Mouse (Mus musculus) megakaryocyte progenitor cell, adult 5-6 weeks (primary cell): Measurements from ENCODE around the gene Cdh16. TPM values are rescaled to one million over a fixed set of nuclear protein-coding genes. Genes with fewer than 3 reads are reported as not detected.

ENCODE experiments used
- ATAC-seq: replicated peaks from 2 replicates; pipeline ENCODE4 v1.8.0; 2016; ENCODE audit warnings: mild to moderate bottlenecking, moderate TSS enrichment, inconsistent platforms; ENCODE audit not compliant: poor library complexity
- total RNA-seq, 2 experiments: library from RNA; stranded (forward) in 1 of 2; stranded (reverse) in 1 of 2; fragments of 157-497, 149-512 nt in 1 of 2; fragments of 200-1000 nt in 1 of 2; gene quantifications; 2 replicates each; pipeline versions ENCODE4 v1.2.3 to v1.2.4; 2015 to 2017

The Cdh16 gene
- total RNA-seq, 2 experiments from 2014 or later, result not detected

- ATAC-seq, result peak; percentile 35; the same call in 1 of the 2 replicates
These were observed 3.4 kb downstream of the Cdh16 start for GRCm38 (mm10) chr8:104620765-104621164.

- no peak for ATAC-seq
These were observed 11.1 kb downstream of the Cdh16 start for GRCm38 (mm10) chr8:104613119-104613518.

- ATAC-seq, result no peak
These were observed 12.6 kb downstream of the Cdh16 start for GRCm38 (mm10) chr8:104611613-104612012.

GRCm38 (mm10) chr8:104610185-104610766 is 13.9 kb downstream of the Cdh16 start:
- no peak for ATAC-seq

- ATAC-seq, result no peak
These were observed 15.0 kb downstream of the Cdh16 start for GRCm38 (mm10) chr8:104609222-104609621.

- no peak for ATAC-seq
These were observed 16.3 kb downstream of the Cdh16 start for GRCm38 (mm10) chr8:104607944-104608343.

- no peak for ATAC-seq
These were observed 17.9 kb downstream of the Cdh16 start for GRCm38 (mm10) chr8:104606329-104606728.

GRCm38 (mm10) chr8:104603245-104603593 is 21.0 kb downstream of the Cdh16 start:
- no peak for ATAC-seq

- peak; percentile 100 for ATAC-seq
These were observed 21.5 kb downstream of the Cdh16 start for GRCm38 (mm10) chr8:104602468-104603244.

- no peak; the same call in 1 of the 2 replicates for ATAC-seq
These were observed 22.2 kb downstream of the Cdh16 start for GRCm38 (mm10) chr8:104601941-104602371.

GRCm38 (mm10) chr8:104601386-104601785 is 22.8 kb downstream of the Cdh16 start:
- no peak for ATAC-seq

GRCm38 (mm10) chr8:104598496-104598895 is 25.7 kb downstream of the Cdh16 start:
- ATAC-seq, result no peak

GRCm38 (mm10) chr8:104597656-104598055 is 26.5 kb downstream of the Cdh16 start:
- no peak for ATAC-seq

- peak; percentile 78 for ATAC-seq
These were observed 28.2 kb downstream of the Cdh16 start for GRCm38 (mm10) chr8:104595773-104596536.

- ATAC-seq, result no peak
These were observed 29.4 kb downstream of the Cdh16 start for GRCm38 (mm10) chr8:104594611-104595362.

- no peak for ATAC-seq
These were observed 30.5 kb downstream of the Cdh16 start for GRCm38 (mm10) chr8:104593536-104594325.

GRCm38 (mm10) chr8:104592566-104592965 is 31.6 kb downstream of the Cdh16 start:
- ATAC-seq, result no peak

- ATAC-seq, result no peak
These were observed 32.3 kb downstream of the Cdh16 start for GRCm38 (mm10) chr8:104591856-104592255.

- ATAC-seq, result peak; percentile 89
These were observed 32.9 kb downstream of the Cdh16 start, which contains the start of gene Pdp2 for GRCm38 (mm10) chr8:104591133-104591834. TSS of gene Pdp2 (plus strand) at chr8:104591451.
